Mouse (Mus musculus): Measurements from ENCODE around the gene Slc16a3. TPM values are rescaled to one million over a fixed set of nuclear protein-coding genes. Genes with fewer than 3 reads are reported as not detected.

Slc16a3 gene
- polyA plus RNA-seq, 1 experiment from 2014 or later: 8.0 TPM

DNA sequence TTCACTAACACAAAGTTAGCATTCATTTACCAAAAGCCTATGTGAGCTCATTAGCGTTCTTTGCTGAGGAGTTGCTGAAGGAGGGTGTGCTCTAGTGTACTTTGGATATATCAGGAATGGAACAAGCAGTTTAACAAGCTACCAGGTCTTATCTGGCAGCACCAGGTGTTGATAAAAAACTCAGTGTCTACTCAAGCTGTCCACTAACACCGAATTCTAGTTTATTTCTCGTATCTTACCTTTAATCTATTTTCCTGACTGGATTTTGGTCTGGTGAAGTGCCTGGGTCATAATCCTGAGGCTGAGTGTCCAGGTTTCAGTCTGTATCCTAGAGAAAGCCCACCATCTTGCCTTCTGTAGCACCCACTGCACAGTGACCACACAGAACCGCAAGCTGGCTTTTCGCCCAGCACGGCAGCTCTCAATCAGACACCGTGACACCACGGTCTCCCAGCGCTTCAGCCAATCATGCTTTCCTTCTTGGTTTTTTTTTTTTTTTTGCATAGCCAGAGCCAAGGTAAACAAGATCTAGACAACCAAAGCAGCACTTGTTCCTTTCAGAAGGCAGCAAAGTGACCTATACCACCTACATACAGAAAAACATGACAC, 32.3 kb downstream of the Slc16a3 start:
- WGBS: 49% methylated on average over 9 of the region's 9 CpGs
- Histone ChIP-seq H3K9ac (ENCODE audit: low read depth, low read length) (no peak overlapping the region), H3K36me3 (ENCODE audit: control insufficient read depth, insufficient read depth) (peaks cover 63% of the 10 kb centered on the region), H3K4me2 (replicated peaks; ENCODE audit: low read depth) (no peak overlapping the region; the same call in 1 of the 2 replicates), H3K27me3 (replicated peaks; ENCODE audit: control insufficient read depth, insufficient read depth, low read length) (no peaks in the 10 kb centered on the region), H3K27ac (ENCODE audit: low read depth, low read length) (peak overlapping the region; percentile 62; the same call in 1 of the 2 replicates), H3K4me3 (ENCODE audit: low read depth, low read length) (no peak overlapping the region), H3K4me1 (replicated peaks; ENCODE audit: control insufficient read depth, insufficient read depth, low read length) (peaks cover 6% of the 10 kb centered on the region; the same call in 1 of the 2 replicates), H3K9me3 (ENCODE audit: control insufficient read depth) (no peaks in the 10 kb centered on the region)
- TF ChIP-seq CTCF (IDR thresholded peaks at IDR 0.05; ENCODE audit: low read depth): no peak
- peak; percentile 39; the same call in 1 of the 2 replicates for ATAC-seq

DNA sequence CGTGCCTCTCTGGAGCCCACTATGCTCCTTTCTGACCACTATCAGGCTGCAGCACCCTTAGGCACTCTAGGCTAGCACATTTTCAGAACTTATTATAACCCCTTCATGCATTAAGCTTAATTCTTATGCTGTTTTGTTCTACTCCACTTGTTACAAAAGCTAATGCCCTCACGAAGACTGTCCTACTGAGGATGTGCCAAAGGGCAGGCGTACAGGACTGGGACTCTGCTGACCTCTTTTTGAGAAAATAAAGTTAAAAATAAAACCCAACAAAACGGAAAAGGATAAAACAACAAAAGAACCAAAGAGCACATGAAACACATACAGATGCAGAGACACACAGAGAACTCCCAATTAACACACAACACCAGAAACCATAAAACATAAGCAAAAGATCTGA, 33.4 kb downstream of the Slc16a3 start:
- H3K36me3 ChIP-seq (ENCODE audit: control insufficient read depth, insufficient read depth): peaks cover 65% of the 10 kb centered on the region
- TF ChIP-seq CTCF (IDR thresholded peaks at IDR 0.05; ENCODE audit: low read depth): no peak

DNA sequence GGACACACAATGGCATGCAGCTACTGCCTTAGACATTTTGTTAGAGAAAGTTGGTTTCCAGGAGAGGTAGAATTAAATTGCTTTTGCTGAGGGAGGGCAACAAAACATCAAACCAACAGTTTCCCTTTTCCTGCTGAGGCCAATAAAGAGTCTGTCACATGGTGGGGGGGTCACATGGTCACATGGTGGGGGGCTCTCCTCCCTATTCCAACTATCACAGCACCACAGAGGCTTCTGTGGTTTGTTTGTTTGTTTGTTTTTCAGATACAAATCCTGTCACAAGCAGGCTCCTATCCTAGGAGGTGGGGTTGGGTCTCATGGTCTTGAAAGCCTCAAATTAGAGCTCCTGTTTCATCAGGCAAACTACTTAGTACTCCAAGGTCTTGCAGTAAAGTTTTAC, 34.2 kb downstream of the Slc16a3 start:
- no peak for TF ChIP-seq CTCF (IDR thresholded peaks at IDR 0.05; ENCODE audit: low read depth)
- Histone ChIP-seq H3K27me3 (replicated peaks; ENCODE audit: control insufficient read depth, insufficient read depth, low read length) (no peaks in the 10 kb centered on the region), H3K36me3 (ENCODE audit: control insufficient read depth, insufficient read depth) (peaks cover 65% of the 10 kb centered on the region), H3K4me2 (replicated peaks; ENCODE audit: low read depth) (no peak overlapping the region), H3K4me3 (ENCODE audit: low read depth, low read length) (no peak overlapping the region), H3K27ac (ENCODE audit: low read depth, low read length) (peak overlapping the region; percentile 3), H3K4me1 (replicated peaks; ENCODE audit: control insufficient read depth, insufficient read depth, low read length) (0 out of 2 replicates have a peak, but pooled peaks cover 6% of the 10 kb centered on the region), H3K9me3 (ENCODE audit: control insufficient read depth) (no peaks in the 10 kb centered on the region), H3K9ac (ENCODE audit: low read depth, low read length) (no peak overlapping the region)
- ATAC-seq: no peak

More for the DNA sequence above, 33.4 kb downstream of the Slc16a3 start:
- WGBS: 84% methylated on average over 4 of the region's 4 CpGs
- H3K9me3 ChIP-seq (ENCODE audit: control insufficient read depth): no peaks in the 10 kb centered on the region
- no peak for ATAC-seq
- no peak overlapping the region for H3K4me3 ChIP-seq (ENCODE audit: low read depth, low read length)
- H3K9ac ChIP-seq (ENCODE audit: low read depth, low read length): no peak overlapping the region
- H3K4me1 ChIP-seq (replicated peaks; ENCODE audit: control insufficient read depth, insufficient read depth, low read length): 0 out of 2 replicates have a peak, but pooled peaks cover 6% of the 10 kb centered on the region
- no peak overlapping the region for H3K27ac ChIP-seq (ENCODE audit: low read depth, low read length)
- no peak overlapping the region for H3K4me2 ChIP-seq (replicated peaks; ENCODE audit: low read depth)
- no peaks in the 10 kb centered on the region for H3K27me3 ChIP-seq (replicated peaks; ENCODE audit: control insufficient read depth, insufficient read depth, low read length)

DNA sequence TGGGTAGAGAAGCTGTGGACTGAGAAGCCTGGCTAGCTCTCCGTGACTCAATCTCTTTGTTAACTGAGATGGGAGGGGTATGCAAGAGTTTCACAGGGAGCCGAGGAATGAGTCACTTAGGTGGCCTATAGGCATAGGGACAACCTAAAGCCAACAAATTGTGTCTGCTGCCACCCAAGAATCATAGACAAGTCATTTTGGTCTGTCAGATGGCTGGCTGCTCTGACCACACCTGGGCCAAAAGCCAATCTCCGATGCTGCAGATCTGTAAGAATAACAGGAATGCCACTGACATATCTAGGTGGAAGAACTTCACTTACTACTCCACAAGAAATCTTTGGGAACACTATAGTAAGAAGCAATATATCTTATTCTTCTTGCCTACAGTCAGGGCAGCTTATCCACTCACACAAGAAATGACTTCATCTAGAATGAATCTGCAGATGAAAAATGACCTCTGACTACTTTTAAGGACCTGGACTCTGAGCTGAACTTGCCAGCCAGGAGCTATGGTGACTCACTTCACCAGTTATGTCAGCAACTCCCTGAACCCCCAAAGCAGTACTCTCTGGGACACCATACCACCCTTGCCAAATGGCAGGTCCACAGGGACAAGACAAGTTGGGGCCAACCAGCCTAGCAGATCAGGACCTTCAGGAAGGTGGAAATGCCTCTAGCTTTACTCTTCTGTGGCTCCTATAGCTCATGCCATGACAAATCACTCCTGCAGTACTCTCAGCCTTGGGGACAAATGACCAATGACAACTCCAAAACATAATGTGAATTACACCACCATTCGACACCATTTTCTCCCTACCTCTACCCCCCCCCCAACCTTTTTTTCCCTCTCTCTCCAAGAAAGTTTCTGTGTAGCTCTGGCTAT, 36.4 kb downstream of the Slc16a3 start:
- Histone ChIP-seq H3K4me2 (replicated peaks; ENCODE audit: low read depth) (no peak overlapping the region), H3K9ac (ENCODE audit: low read depth, low read length) (peak overlapping the region; percentile 18; the same call in 1 of the 2 replicates), H3K4me3 (ENCODE audit: low read depth, low read length) (no peak overlapping the region), H3K27me3 (replicated peaks; ENCODE audit: control insufficient read depth, insufficient read depth, low read length) (no peaks in the 10 kb centered on the region), H3K27ac (ENCODE audit: low read depth, low read length) (peak overlapping the region; percentile 82), H3K9me3 (ENCODE audit: control insufficient read depth) (no peaks in the 10 kb centered on the region), H3K4me1 (replicated peaks; ENCODE audit: control insufficient read depth, insufficient read depth, low read length) (peaks cover 14% of the 10 kb centered on the region), H3K36me3 (ENCODE audit: control insufficient read depth, insufficient read depth) (peaks cover 47% of the 10 kb centered on the region)
- WGBS: 64% methylated on average over 4 of the region's 4 CpGs
- no peak for TF ChIP-seq CTCF (IDR thresholded peaks at IDR 0.05; ENCODE audit: low read depth)
- ATAC-seq: peak; percentile 64

DNA sequence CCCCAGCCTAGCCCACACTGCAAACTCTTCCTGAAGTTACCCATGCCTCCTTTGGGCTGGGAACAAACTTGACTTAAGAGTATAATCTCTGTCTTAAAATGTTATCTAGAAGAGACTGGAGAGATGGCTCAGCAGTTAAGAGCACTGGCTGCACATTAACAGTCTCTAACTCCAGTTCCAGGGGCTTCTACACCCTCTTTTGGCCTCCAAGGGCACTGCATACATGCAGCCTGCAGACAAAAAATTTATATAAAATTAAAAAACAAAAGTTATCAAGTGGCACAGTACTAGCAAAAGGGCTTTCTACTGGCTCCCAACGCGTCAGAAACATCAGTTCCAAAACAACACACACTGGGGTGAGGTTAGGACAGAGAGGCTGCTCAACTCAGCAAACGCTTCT, 39.3 kb downstream of the Slc16a3 start:
- Histone ChIP-seq H3K4me1 (replicated peaks; ENCODE audit: control insufficient read depth, insufficient read depth, low read length) (peaks cover 18% of the 10 kb centered on the region), H3K27me3 (replicated peaks; ENCODE audit: control insufficient read depth, insufficient read depth, low read length) (no peaks in the 10 kb centered on the region), H3K9me3 (ENCODE audit: control insufficient read depth) (no peaks in the 10 kb centered on the region), H3K4me2 (replicated peaks; ENCODE audit: low read depth) (no peak overlapping the region), H3K36me3 (ENCODE audit: control insufficient read depth, insufficient read depth) (peaks cover 25% of the 10 kb centered on the region), H3K4me3 (ENCODE audit: low read depth, low read length) (no peak overlapping the region), H3K27ac (ENCODE audit: low read depth, low read length) (no peak overlapping the region), H3K9ac (ENCODE audit: low read depth, low read length) (no peak overlapping the region)
- WGBS: 70% methylated on average over 3 of the region's 3 CpGs
- TF ChIP-seq CTCF (IDR thresholded peaks at IDR 0.05; ENCODE audit: low read depth): peak; percentile 26; the same call in 1 of the 2 replicates
- ATAC-seq: no peak

DNA sequence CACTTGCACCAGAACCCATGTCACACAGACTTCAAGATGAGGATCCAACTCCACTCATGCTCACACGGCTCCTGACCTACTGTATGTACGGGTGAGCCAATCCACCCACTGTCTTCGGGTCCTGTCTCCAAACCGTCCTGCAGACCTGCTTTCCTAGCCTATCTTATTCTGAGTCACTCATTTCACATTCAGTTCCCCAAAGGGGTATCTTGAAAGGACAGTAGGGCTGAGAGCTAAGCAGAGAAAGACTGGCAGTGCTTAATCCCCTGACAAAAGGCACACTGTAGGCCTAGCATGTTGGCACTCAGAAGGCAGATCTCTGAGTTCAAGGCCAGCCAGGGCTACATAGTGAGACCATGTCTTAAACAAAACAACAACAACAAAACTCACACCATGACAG, 40.1 kb downstream of the Slc16a3 start:
- H3K4me3 ChIP-seq (ENCODE audit: low read depth, low read length): no peak overlapping the region
- peak overlapping the region; percentile 98 for H3K9ac ChIP-seq (ENCODE audit: low read depth, low read length)
- H3K36me3 ChIP-seq (ENCODE audit: control insufficient read depth, insufficient read depth): peaks cover 17% of the 10 kb centered on the region
- no peak for ATAC-seq
- WGBS: 73% methylated on average over 4 of the region's 4 CpGs
- peaks cover 18% of the 10 kb centered on the region for H3K4me1 ChIP-seq (replicated peaks; ENCODE audit: control insufficient read depth, insufficient read depth, low read length)
- H3K4me2 ChIP-seq (replicated peaks; ENCODE audit: low read depth): peak overlapping the region; percentile 73; the same call in 1 of the 2 replicates
- H3K9me3 ChIP-seq (ENCODE audit: control insufficient read depth): no peaks in the 10 kb centered on the region
- TF ChIP-seq CTCF (IDR thresholded peaks at IDR 0.05; ENCODE audit: low read depth): no peak
- H3K27me3 ChIP-seq (replicated peaks; ENCODE audit: control insufficient read depth, insufficient read depth, low read length): no peaks in the 10 kb centered on the region
- H3K27ac ChIP-seq (ENCODE audit: low read depth, low read length): no peak overlapping the region
